Mouse (Mus musculus) cerebellum, adult (tissue): ENCODE measurements at regions not wholly inside any gene's neighbourhood (a gene's known extent, or its start where the extent isn't known, plus 50 kb on each side); places are given as distances from the start of the nearest gene placed in this dataset.

Experiments
- ATAC-seq: cut with Nextera tagmentation; 2 replicates; pipeline ENCODE4 v1.9.2; 2017; ENCODE audit warnings: mild to moderate bottlenecking, moderate library complexity, mixed read lengths; ENCODE audit not compliant: insufficient number of reproducible peaks, low FRiP score, low TSS enrichment

DNA sequence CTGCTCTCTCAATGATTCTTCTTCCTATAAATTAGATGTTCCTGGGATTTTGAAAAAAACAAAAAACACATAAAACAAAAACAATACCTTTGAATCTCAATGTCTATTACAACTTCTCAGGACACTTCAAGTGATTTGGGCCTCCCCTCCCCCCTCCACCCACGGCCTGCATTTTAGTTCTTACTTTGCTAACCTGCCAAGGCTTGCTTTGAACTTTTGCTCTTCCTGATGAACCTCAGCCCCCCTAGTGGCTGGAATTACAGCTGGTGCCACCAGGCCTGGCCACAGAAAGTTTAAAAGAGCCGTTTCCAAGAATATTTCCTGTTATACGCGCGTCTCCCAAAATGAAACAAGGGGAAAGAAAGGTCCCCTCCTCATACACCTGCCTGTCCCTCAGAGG is 253.4 kb downstream of the Ajap1 start:
- ATAC-seq: no peak

DNA sequence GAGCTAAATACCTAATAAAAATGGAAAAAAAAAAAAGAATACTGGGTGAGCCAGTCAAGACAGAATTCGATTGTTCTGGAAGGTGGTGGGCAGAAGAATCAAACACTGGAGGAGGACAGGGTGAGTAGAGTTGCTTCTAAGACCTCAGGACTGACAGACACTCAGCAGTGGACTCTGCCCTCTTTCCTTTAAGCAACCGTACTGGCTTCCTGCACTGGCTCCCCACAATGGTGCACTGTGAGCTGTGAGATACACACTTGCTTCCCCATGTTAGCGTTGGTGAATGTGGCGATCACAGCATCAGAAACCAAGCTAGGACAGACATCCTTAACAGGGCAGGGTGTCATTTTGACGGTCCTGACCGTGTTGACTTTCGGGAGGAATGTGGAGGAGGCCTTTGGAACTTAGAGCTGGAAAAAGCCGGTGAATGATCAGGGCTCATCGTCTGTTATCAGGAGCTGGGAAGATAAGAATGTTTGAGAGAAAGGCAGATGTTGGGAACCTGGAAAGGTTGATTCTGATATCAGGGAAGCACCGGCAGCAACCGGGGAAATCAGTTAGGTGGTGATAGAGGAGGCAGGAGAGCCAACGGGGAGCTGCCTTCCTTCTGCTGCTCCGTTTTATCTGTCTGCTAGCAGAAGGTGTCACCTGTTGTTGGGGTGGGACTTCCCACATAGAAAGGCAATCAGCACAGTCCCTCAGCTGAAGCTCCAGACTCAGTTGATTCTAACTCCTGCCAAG is 254.8 kb downstream of the Ajap1 start:
- no peak for ATAC-seq

DNA sequence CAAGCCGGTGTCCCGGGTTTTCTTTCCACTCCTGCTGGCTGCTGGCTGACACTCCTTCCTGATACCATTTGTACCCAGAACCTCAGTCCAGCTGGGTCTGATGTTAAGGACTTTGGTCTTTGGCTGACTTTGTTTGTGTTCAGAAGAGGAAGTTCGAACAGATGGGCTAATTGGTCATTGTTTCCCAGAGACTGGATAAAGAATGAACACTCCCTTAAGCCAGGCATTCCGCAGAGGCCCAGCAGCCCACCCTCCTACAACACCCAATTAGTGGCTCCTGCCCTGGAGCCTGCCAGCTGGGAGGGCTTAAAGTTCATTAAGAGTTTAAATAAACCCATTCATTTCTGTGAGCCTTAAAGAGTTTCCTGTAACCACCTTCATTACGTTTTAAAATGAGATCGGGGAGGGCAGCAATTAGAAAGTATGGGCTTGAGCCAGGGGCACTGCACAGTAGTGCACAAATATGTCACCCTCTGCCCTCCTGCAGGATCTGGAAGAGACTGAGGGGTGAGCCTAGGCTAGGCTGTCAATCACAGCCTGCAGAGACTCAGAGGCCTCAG is 257.9 kb downstream of the Ajap1 start:
- ATAC-seq: no peak

DNA sequence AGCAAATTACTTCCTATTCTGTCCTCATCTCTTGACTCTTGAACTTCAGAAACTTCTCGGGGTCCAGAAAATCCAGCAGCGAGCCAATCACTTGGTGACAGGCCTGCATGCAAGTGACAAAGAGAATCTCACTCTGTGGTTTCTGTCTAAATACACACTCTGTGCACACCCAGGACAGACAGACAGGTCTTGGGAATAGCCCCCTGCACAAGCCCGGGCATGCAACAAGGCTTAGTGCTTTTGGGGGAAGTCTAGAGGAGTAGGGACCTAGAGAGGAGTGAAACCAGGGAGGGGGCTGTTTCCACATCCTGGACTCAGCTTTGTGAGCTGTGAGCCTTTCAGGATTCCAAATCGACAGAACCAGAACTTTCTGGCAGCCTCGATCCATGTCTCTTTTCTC is 259.6 kb downstream of the Ajap1 start:
- no peak for ATAC-seq

DNA sequence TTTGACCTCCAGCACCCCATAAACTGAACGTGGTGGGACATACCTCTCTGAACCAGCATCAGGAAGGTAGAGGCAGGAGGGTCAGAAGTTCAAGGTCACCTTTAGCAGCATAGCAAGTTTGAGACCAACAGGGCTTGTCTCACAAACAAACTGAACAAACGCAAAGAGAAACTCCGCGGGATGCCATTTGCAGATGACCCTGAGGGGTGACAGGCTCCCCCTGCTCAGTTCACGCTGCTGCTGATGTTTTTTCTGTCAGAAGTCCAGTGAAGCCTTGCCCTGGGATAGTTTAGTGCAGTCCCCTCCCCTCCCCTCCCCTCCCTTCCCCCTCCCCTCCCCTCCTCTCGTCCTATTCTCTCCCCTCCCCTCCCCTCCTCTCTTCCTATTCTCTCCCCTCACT is 262.1 kb downstream of the Ajap1 start:
- no peak for ATAC-seq

DNA sequence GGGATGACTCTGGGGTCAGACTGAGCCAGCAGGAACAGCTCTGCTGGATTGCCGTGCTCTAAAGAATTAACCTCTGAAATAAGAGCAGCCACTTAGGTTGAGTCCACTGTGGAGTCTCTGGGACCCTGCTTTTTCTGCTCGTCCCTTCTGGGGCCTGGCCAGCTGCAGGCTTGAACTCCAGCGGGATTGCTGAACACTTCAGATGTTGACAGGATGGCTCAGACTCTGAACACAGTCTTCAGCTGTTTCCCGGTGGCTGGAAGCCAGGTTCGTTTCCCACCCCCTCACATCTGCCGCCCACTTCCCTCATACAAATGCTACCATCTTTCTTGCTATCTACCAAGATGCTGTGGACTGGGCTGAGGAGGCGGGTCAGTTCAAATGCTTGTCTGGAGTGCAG is 262.5 kb downstream of the Ajap1 start:
- ATAC-seq: no peak

DNA sequence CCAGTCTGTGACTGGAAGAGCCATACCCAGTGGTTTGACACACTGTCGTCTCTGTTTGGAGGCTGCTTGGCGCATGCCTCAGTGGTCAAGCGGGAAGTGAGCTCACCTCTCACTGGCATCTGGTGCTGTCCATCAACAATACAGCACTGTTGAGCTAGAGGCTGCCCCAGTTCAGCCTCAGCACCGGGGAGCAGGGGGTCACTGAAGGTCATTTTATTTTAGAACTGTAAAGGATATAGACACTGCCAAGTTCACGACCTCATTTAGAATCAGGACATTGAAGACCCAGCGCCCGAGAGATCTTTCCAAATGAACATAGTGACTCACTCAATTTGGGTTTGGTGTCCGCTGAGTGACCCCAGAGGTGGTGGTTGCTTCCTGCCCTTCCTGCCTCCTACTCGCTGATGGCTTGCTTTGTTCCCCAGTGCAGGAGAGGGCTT is 265.1 kb downstream of the Ajap1 start:
- no peak for ATAC-seq

DNA sequence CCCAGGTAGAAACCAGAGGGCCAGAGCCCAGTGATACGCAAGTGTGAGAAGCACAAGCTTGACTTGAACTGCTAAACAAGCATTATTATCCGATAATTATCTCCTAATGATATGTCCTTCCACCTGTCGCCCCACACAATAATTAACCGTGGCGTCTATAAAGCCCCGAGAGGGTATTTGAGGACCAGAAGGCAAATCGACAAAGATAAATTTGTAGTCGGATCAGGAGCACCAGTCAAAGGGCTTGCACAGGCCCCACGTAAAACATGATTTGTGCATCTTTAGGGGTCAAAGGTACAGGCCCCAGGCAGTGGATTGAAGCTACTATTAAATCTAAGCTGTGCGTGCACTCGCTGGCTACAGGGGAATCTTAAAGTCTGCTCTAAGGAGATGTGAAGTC is 270.5 kb downstream of the Ajap1 start:
- no peak for ATAC-seq

DNA sequence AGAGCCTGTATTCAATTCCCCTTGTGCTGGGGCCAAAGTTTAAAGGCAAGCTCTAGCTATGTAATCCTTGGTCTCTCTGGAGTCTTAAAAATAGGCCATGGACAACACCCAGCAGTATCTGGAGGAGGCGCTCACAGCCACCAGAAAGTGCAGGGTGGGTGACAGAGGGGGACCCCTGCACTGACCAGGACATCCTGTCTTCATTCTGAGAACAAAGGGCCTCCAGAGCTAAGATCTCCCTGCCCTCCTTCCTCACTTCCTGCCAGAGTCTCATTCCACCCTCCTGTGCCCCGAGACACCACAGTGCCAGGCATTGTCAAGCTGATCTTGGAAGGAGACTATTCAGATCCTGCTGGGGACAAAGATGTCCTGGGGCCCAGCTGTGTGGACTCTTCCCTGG is 273.8 kb downstream of the Ajap1 start:
- ATAC-seq: no peak

DNA sequence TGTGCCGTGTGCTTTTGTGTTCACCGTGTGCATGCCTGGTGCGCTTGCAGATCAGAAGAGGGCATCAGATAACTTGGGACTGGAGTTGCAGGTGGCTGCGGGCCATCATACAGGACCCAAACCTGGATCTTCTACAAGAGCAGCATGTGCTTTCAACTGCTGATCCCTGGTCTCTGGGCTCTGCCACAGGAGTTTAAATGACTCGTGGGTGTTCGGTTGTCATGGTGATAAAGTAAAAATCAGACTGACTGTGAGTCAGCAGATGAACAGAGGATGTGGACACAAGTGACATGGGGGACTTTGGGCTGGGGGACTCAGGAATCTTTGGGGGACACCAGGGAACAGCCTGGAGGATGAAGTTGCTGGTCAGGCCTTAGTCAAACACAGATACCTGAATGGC is 274.4 kb downstream of the Ajap1 start:
- ATAC-seq: no peak

DNA sequence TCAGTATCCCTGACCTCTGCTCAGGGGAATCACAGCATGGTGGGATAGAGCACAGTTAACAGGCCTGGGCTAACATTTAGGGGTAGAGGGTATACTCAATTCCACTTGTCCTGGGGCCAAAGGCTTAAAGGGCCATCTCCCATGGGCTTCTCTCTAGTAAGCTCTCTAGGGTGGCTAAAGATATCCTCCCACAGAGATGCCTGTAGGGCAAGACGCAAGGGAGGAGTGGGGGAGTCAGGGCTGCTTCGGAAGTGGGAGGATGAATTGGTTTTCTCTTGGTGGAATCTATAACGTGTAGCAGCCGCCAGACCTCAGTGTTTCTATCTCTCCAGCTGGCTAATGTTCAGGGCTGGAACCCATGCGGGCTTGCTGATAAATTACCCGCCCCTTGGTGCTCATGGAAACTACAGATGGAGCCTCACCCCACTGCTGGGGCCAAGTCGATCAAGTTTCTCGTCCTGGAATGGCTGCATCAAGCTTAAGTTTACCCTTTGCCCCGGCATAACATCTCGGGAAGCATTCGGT is 275.0 kb downstream of the Ajap1 start:
- no peak for ATAC-seq

DNA sequence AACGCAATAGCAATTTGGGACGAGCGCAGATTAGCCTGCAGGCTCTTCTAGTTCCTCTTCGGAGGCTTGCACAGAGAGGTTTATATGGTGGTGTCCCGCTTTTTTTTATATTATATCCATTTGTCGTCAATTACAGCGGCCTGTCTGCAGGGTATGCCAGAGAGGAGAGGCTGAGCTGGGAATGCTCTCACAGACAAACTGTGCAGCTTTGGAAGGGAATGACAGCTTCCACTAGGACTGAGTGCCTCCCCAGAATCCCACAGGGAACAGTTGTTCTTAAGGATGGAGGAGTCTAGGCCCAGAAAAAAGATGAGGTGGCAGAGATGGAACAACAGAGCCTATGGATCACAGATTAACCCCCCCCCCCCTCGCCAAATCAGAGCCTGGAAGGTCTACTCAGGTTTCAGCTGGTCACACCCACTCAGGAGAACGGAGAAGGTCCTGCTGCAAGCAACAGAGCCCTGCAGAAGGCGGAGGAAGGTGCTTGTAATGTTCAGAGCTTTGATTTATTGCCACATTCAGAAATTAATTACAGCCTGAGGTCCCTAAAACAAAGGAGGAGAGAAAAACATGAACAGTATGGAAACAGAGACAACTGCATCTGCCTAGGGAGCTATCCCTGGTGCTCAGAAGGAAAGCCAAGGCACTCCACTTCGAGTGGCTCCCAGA is 275.7 kb downstream of the Ajap1 start:
- no peak for ATAC-seq

DNA sequence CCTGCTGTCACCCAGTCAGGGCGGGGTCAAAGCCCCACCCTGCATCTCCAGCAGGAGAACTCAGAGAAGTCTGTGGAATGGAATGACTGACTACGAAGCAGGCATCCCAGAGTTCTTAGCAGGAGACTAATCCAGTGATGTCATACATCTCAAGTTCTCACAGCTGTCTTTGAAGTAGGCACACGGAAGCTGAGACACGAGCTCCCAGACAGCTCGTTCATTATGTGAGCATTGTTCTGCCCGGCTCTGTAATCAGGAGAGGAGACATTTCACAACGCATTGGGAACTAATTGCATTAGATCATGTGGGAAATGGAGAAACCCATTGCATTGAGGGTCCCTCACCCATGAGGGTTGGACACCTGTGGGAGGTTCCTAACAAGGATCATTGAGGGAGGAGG is 277.8 kb downstream of the Ajap1 start:
- no peak for ATAC-seq

DNA sequence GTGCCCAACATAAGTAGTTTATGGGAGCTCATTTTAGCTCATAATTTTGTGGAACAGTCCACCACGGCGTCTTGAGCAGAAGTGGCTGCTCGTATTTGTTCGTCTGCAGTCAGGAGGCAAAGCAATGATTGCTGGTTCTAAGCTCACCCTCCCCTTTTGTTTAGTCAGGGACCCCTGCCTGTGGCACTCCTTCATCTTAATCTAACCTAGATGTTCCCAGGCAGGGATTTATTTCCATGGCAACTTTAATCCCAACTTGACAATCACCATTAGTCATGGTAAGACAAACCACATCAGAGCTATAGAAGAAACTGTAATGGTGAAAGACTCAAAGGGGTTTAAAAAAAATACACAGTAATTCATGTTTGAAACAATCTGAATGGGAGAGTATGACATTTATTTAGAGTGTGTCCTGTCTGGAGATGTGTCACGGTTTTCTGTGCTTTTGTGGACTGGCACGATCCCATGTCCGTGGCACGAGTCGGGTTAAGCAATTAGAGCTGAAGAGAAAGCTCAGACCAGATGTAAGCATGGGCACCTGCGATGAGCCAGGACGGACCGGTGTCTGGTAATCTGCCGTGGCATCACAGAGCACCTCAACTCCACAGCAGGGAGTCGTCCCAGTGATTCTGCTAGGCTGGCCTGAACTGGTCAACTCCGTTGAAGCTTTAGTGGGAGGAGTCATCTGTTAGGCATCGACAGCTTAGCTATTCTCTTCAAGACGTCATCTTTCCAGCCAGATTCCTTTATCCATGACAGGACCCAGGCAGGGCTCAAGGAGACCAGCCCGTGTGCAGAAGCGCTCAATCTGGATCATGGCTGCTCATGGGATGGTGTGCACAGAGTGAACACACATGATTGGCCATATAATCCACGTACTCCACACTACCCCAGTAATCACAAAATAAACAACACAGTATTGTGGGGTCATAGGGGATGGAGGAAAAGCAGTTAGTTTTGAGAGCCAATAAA is 281.5 kb downstream of the Ajap1 start:
- no peak for ATAC-seq

DNA sequence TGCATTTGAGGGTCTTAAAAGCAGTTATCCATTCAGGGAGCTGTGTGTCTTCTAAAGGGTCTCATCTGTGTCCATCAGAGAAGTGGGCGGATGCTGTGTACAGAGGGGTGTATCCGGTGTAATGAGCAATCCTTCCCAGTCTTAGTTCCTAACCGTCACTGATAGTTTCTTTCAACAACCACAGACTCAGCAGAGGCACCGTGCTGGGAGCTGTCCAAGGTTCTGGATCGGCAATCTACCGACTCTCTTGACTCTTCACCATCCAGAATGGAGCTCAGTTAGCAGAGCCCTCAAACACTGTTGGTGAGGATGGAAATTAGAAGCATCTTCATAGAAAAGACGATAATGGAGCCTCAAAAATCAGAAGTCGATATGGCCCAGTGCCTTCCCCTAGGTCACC is 293.1 kb downstream of the Ajap1 start:
- ATAC-seq: no peak

DNA sequence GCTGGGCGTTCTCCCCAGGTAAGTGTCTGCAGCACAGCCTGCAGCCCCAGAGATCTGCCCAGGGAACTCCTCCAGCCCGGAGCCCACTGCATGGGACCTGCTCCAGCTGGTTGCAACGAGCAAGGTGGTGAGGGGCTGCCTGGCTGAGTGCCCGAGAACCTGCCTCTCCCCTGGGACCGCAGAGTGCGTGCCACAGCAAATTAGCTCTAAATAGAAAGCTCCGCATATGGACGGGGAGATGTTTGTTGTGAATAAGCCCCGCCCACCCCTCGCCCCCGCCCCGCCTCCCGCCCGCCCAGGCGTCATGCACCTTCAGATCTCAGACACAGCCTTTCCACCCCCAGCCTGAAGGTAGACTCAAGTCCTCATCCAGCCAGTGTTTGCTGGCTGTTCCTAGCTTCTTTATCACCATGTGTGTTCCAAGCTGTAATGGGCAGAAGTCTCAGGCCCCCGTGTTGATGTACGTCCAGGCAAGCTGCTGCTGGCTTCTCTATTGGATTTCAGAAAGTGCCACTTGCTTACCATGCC is 294.0 kb downstream of the Ajap1 start:
- no peak for ATAC-seq

DNA sequence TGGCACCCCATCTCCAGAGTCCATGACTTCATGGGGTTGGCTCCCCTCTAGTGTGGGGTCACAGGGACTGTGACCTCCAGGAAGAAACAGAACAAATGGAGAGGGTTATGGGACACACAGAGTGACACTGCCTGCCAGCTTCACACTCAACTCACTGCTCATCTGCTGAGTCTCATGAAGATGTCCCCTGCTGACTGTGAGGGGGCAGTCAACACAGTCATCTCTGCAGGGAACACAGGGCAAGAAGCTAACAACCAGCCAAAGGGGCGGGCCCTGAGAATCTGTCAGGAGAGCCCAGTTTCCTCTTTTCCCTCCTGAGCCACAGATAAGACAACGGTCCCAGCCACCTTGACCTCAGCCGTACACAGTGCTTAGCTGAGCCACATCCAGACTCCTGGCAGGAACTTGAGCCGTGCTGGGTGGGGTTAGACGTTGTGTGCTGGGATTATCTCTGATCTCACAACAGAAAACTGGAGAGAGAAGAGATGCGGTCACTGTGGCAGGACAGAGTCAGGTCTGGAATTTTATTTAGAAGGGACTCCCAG is 294.6 kb downstream of the Ajap1 start:
- no peak; the same call in 1 of the 2 replicates for ATAC-seq

DNA sequence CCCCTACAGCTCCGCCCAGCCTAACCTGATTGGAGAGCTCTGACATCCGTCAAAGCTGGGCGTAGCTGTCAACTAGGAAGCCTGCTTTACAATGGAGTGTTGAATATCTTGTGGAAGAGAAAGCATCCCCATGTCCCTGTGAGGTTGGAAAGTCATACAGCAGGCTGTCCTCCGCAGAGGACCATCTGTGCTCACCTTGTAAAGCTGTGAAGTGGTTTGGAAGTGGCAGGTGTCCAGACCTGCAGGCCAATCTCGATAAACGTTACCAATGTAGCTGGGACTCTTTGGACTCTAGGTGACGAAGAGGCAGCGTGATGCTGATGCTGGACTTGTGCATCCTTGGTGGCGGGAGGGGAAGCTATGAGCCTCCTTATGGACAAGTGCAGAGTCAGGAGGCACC is 305.1 kb downstream of the Ajap1 start:
- 0 out of 2 replicates have a peak, but pooled peaks have one; percentile 26 for ATAC-seq

DNA sequence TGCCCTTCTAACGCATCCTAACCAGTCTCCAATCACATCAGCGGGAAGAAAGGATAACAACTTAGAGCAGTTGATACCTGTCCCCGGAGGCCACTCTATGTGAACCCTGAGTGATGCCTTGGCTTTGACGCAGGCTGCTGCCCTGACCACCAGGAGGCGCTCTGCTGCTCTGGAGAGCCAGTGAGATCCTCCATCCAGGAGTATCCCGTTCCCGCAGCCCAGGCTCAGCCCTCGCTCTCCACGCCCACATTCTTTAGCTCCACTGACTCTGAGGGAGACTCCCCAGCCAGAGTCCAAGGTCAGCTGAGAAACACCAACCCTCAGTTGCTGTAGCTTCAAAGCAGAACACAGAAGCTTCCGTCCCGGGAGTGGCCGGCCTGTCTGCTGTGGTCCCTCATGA is 307.0 kb downstream of the Ajap1 start:
- ATAC-seq: no peak

DNA sequence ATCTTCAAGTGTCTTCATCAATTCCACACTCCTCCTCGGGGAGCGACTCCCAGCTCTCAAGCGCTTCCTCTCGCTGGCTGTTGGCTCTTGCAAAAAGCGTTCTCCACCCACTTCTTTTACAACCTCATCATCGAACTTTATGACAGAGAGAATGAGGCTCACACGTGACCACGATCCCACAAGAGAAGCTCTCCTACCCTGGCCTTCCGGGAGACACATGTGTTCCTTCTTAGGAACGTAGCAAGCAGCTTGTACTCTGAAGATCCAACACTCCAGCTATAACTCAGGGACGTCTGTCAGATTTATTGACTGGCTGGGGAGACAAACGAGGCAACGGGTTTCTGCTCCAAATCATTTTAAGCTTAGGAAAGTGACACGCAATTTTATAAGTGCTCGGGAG is 307.5 kb downstream of the Ajap1 start:
- ATAC-seq: no peak
